Comparison of ENCODE assay signal across 15 mouse cellular contexts in genomic region chr13:24882411-24882810, GRCm38 (mm10). TPM values are rescaled to one million over a fixed set of nuclear protein-coding genes. Genes with fewer than 3 reads are reported as not detected.
DNase-seq lines count a peak whose midpoint lies in the region; ATAC-seq and TF ChIP-seq lines count a peak whose summit lies in the region.
"Had no signal": no experiment of that assay in that cellular context is flagged by ENCODE, and none has a peak within 500 bp of the region (broad histone marks: within the 10 kb centered on the region; RNA-seq: fewer than 3 reads in every experiment).

No protein-coding gene starts in this region.

- no peaks in the 10 kb centered on the region for H3K79me2 ChIP-seq in heart, adult 2 months (replicated peaks; ENCODE audit: control insufficient read depth, insufficient read depth, low read length)

- no peaks in the 10 kb centered on the region for H3K4me1 ChIP-seq in heart, adult 2 months (ENCODE audit: control insufficient read depth, insufficient read depth, low read length)
- no peaks in the 10 kb centered on the region for H3K4me1 ChIP-seq in lung, postnatal 0 days (ENCODE audit: insufficient read depth, low read depth, low read length)
- H3K4me1 ChIP-seq: intestine, embryonic 15.5 days; limb, embryonic 15.5 days had no signal

- TF ChIP-seq POLR2A in heart, adult 2 months (IDR thresholded peaks at IDR 0.05; ENCODE audit: insufficient read depth, low read depth, low read length), result no peak

- no peak overlapping the region for H3K27ac ChIP-seq in heart, adult 2 months
- no peak overlapping the region for H3K27ac ChIP-seq in lung, postnatal 0 days (ENCODE audit: low read length)
- H3K27ac ChIP-seq: intestine, embryonic 15.5 days; limb, embryonic 15.5 days; stomach, postnatal 0 days had no signal

- WGBS in heart, adult 2 months, result 89% methylated on average over 6 of the region's 6 CpGs
- 86% methylated on average over 6 of the region's 6 CpGs for WGBS in lung, postnatal 0 days

- intact Hi-C loops in heart, adult 2 months (cut with DNase I), result loop anchor here (5.0 kb wide), 1 partner anchor 40 kb away; no protein-coding TSS in a partner anchor
- intact Hi-C loops in heart, postnatal 25 days (cut with DNase I), result loop anchor here (2.0 kb wide), 1 partner anchor 36 kb away; no protein-coding TSS in a partner anchor

- DNase-seq in heart, adult 2 months, result peak in 1 of 2 experiments; percentile 10
- DNase-seq in heart, postnatal 25 days (ENCODE audit: low spot score), result no peak
- DNase-seq in lung, adult 18-20 months, result peak; percentile 6 to 13
- DNase-seq in lung, postnatal 0 days (ENCODE audit: low spot score), result no peak
- peak; percentile 63 for DNase-seq in kidney, postnatal 10 days
- DNase-seq in lung, postnatal 36 days, result peak; percentile 33
- DNase-seq: adrenal gland, adult 8-10 months; midbrain, embryonic 14.5 days; spleen, adult 18-20 months had no signal

- TF ChIP-seq EP300 in heart, adult 2 months (IDR thresholded peaks at IDR 0.05; ENCODE audit: insufficient read depth, low read depth, low read length), result no peak
- no peak for TF ChIP-seq EP300 in lung, postnatal 0 days (IDR thresholded peaks at IDR 0.05)

- no peak overlapping the region for H3K4me2 ChIP-seq in lung, postnatal 0 days (replicated peaks; ENCODE audit: low read depth, low read length)
- H3K4me2 ChIP-seq: intestine, embryonic 15.5 days; limb, embryonic 15.5 days had no signal

- no peak for ATAC-seq in lung, postnatal 0 days
- no peak for ATAC-seq in cerebellum, adult (ENCODE audit: insufficient number of reproducible peaks, low FRiP score, low TSS enrichment)
- ATAC-seq: CD4-positive, CD25-positive, alpha-beta regulatory T cell, adult 4 months; intestine, embryonic 15.5 days had no signal

- no peaks in the 10 kb centered on the region for H3K36me3 ChIP-seq in heart, adult 2 months (ENCODE audit: control insufficient read depth, insufficient read depth, low read length)
- H3K36me3 ChIP-seq in lung, postnatal 0 days (ENCODE audit: insufficient read depth, low read length), result no peaks in the 10 kb centered on the region
- H3K36me3 ChIP-seq: intestine, embryonic 15.5 days; limb, embryonic 15.5 days had no signal

- H3K27me3 ChIP-seq in heart, adult 2 months (ENCODE audit: control insufficient read depth, insufficient read depth, low read length), result no peaks in the 10 kb centered on the region
- H3K27me3 ChIP-seq in lung, postnatal 0 days (replicated peaks; ENCODE audit: insufficient read depth, low read length), result no peaks in the 10 kb centered on the region
- H3K27me3 ChIP-seq: intestine, embryonic 15.5 days; limb, embryonic 15.5 days had no signal

- no peak overlapping the region for H3K4me3 ChIP-seq in heart, adult 2 months
- no peak overlapping the region for H3K4me3 ChIP-seq in lung, postnatal 0 days (ENCODE audit: low read depth, low read length)
- H3K4me3 ChIP-seq: intestine, embryonic 15.5 days; limb, embryonic 15.5 days had no signal

- peak; percentile 46 for TF ChIP-seq CTCF in heart, adult 2 months (IDR thresholded peaks at IDR 0.05)
- no peak for TF ChIP-seq CTCF in lung, postnatal 0 days (IDR thresholded peaks at IDR 0.05)

- no peaks in the 10 kb centered on the region for H3K9me3 ChIP-seq in lung, postnatal 0 days (ENCODE audit: low read length)
- H3K9me3 ChIP-seq: intestine, embryonic 15.5 days; limb, embryonic 15.5 days had no signal

- no peak overlapping the region for H3K9ac ChIP-seq in heart, adult 2 months (ENCODE audit: low read depth, low read length)
- H3K9ac ChIP-seq in lung, postnatal 0 days (replicated peaks; ENCODE audit: low read depth), result no peak overlapping the region
- H3K9ac ChIP-seq: intestine, embryonic 15.5 days; limb, embryonic 15.5 days had no signal

RNA-seq across cellular contexts. Expression of gene D130043K22Rik, which starts 37.5 kb away (rescaled TPM):
- total RNA-seq in heart, adult 2 months (2021), result under 1 TPM in 1 of 2 experiments, not detected in 1; 0.05 TPM
- polyA plus RNA-seq in heart, adult 2 months (2012; rRNA removed), result 0.04 TPM in 1 of 2 replicates, not detected in the other
- not detected for total RNA-seq in heart, postnatal 25 days (2021)
- 0.33 and 0.35 TPM in 2 replicates for polyA plus RNA-seq in lung, postnatal 0 days (2015; fragmentation: Nextera tagmentation; extraction: Ambion mirVana)
- total RNA-seq: granulocyte monocyte progenitor cell, adult 5-6 weeks had no signal

RNA-seq across cellular contexts. Expression of gene Tdp2, which starts 50.9 kb away (rescaled TPM):
- total RNA-seq in heart, adult 2 months (2021), result 10 to 100 TPM; 12.0 to 13.1 TPM
- polyA plus RNA-seq in heart, adult 2 months (2012; rRNA removed), result 8.0 and 14.5 TPM in 2 replicates
- total RNA-seq in heart, postnatal 25 days (2021), result 10 to 100 TPM; 12.9 to 15.5 TPM
- 20.8 and 21.2 TPM in 2 replicates for polyA plus RNA-seq in lung, postnatal 0 days (2015; fragmentation: Nextera tagmentation; extraction: Ambion mirVana)

RNA-seq across cellular contexts. Expression of gene Acot13, which starts 51.1 kb away (rescaled TPM):
- 100 to 1,000 TPM; 383 to 456 TPM for total RNA-seq in heart, adult 2 months (2021)
- 365 and 457 TPM in 2 replicates for polyA plus RNA-seq in heart, adult 2 months (2012; rRNA removed)
- total RNA-seq in heart, postnatal 25 days (2021), result 100 to 1,000 TPM; 422 to 431 TPM
- polyA plus RNA-seq in lung, postnatal 0 days (2015; fragmentation: Nextera tagmentation; extraction: Ambion mirVana), result 87.2 and 92.5 TPM in 2 replicates

RNA-seq across cellular contexts. Expression of gene Aldh5a1, which starts 55.0 kb away (rescaled TPM):
- total RNA-seq in heart, adult 2 months (2021), result 10 to 100 TPM; 26.7 to 28.7 TPM
- 9.6 and 16.2 TPM in 2 replicates for polyA plus RNA-seq in heart, adult 2 months (2012; rRNA removed)
- 10 to 100 TPM; 24.4 to 25.6 TPM for total RNA-seq in heart, postnatal 25 days (2021)
- 2.0 and 2.3 TPM in 2 replicates for polyA plus RNA-seq in lung, postnatal 0 days (2015; fragmentation: Nextera tagmentation; extraction: Ambion mirVana)

Comparison
In these comparisons a context has a peak if more than half of its experiments do, and no peak if none do; other contexts are left out.
1. DNase-seq: peak in lung, adult 18-20 months (2 of 2), kidney, postnatal 10 days (single experiment) and lung, postnatal 36 days (single experiment); none in heart, postnatal 25 days (single experiment) and lung, postnatal 0 days (single experiment).